ENCODE assay signal across 9 mouse cellular contexts in genomic region chr9:41890273-41891141, GRCm38 (mm10).
DNase-seq lines count a peak whose midpoint lies in the region; ATAC-seq and TF ChIP-seq lines count a peak whose summit lies in the region.
"Had no signal": no experiment of that assay in that cellular context is flagged by ENCODE, and none has a peak within 500 bp of the region (broad histone marks: within the 10 kb centered on the region; RNA-seq: fewer than 3 reads in every experiment).

No protein-coding gene starts in this region.

- no peaks in the 10 kb centered on the region for H3K36me3 ChIP-seq in E14TG2a.4 (ENCODE audit: insufficient read depth, low read length)
- H3K36me3 ChIP-seq in forebrain, embryonic 13.5 days (ENCODE audit: poor library complexity, severe bottlenecking), result no peaks in the 10 kb centered on the region
- no peaks in the 10 kb centered on the region for H3K36me3 ChIP-seq in heart, embryonic 15.5 days
- H3K36me3 ChIP-seq in liver, embryonic 12.5 days, result no peaks in the 10 kb centered on the region
- no peaks in the 10 kb centered on the region for H3K36me3 ChIP-seq in neural tube, embryonic 13.5 days

- H3K9ac ChIP-seq in forebrain, embryonic 13.5 days, result peak overlapping the region; percentile 65
- H3K9ac ChIP-seq in heart, embryonic 15.5 days, result peak overlapping the region; percentile 61
- no peak overlapping the region for H3K9ac ChIP-seq in liver, embryonic 12.5 days
- peak overlapping the region; percentile 65 for H3K9ac ChIP-seq in neural tube, embryonic 13.5 days

- H3K27ac ChIP-seq in forebrain, embryonic 13.5 days, result peak overlapping the region; percentile 99
- peak overlapping the region; percentile 93 for H3K27ac ChIP-seq in heart, embryonic 15.5 days
- H3K27ac ChIP-seq in liver, embryonic 12.5 days, result peak overlapping the region; percentile 60
- H3K27ac ChIP-seq in neural tube, embryonic 13.5 days (replicated peaks), result peak overlapping the region; percentile 97

- DNase-seq in cerebellum, adult 11 months, result peak; percentile 14
- peak; percentile 78 to 87 for DNase-seq in kidney, postnatal 4 days
- DNase-seq in urinary bladder, postnatal 14 days (ENCODE audit: low spot score), result peak; percentile 53

- no peaks in the 10 kb centered on the region for H3K9me3 ChIP-seq in E14TG2a.4 (ENCODE audit: low read length)
- no peaks in the 10 kb centered on the region for H3K9me3 ChIP-seq in forebrain, embryonic 13.5 days (replicated peaks)
- H3K9me3 ChIP-seq in heart, embryonic 15.5 days (replicated peaks), result no peaks in the 10 kb centered on the region
- no peaks in the 10 kb centered on the region for H3K9me3 ChIP-seq in liver, embryonic 12.5 days (replicated peaks)
- H3K9me3 ChIP-seq in neural tube, embryonic 13.5 days, result no peaks in the 10 kb centered on the region

- peak; percentile 95 for ATAC-seq in forebrain, embryonic 13.5 days
- peak; percentile 85 for ATAC-seq in heart, embryonic 15.5 days (replicated peaks; ENCODE audit: insufficient number of reproducible peaks, insufficient read depth, low FRiP score, low read depth)
- peak; percentile 46 for ATAC-seq in liver, embryonic 12.5 days
- ATAC-seq in neural tube, embryonic 13.5 days (ENCODE audit: low read depth), result peak; percentile 98

- peaks cover 42% of the 10 kb centered on the region for H3K27me3 ChIP-seq in E14TG2a.4 (ENCODE audit: insufficient read depth, low read length)
- no peaks in the 10 kb centered on the region for H3K27me3 ChIP-seq in forebrain, embryonic 13.5 days
- no peaks in the 10 kb centered on the region for H3K27me3 ChIP-seq in heart, embryonic 15.5 days
- peaks cover 11% of the 10 kb centered on the region for H3K27me3 ChIP-seq in liver, embryonic 12.5 days (replicated peaks)
- no peaks in the 10 kb centered on the region for H3K27me3 ChIP-seq in neural tube, embryonic 13.5 days

- no peak for TF ChIP-seq CTCF in E14TG2a.4 (conservative IDR thresholded peaks at IDR 0.05; ENCODE audit: low read length)

- peaks cover 24% of the 10 kb centered on the region for H3K4me1 ChIP-seq in E14TG2a.4 (replicated peaks; ENCODE audit: low read depth, low read length)
- peaks cover 37% of the 10 kb centered on the region for H3K4me1 ChIP-seq in forebrain, embryonic 13.5 days
- peaks cover 23% of the 10 kb centered on the region for H3K4me1 ChIP-seq in heart, embryonic 15.5 days (replicated peaks)
- H3K4me1 ChIP-seq in liver, embryonic 12.5 days, result 0 out of 2 replicates have a peak, but pooled peaks cover 2% of the 10 kb centered on the region
- peaks cover 38% of the 10 kb centered on the region for H3K4me1 ChIP-seq in neural tube, embryonic 13.5 days (replicated peaks)

- H3K4me3 ChIP-seq in E14TG2a.4 (replicated peaks; ENCODE audit: low read length), result peak overlapping the region; percentile 57
- H3K4me3 ChIP-seq in forebrain, embryonic 13.5 days, result peak overlapping the region; percentile 22
- peak overlapping the region; percentile 48 for H3K4me3 ChIP-seq in heart, embryonic 15.5 days
- peak overlapping the region; percentile 27 for H3K4me3 ChIP-seq in liver, embryonic 12.5 days
- peak overlapping the region; percentile 26 for H3K4me3 ChIP-seq in neural tube, embryonic 13.5 days
- H3K4me3 ChIP-seq: myocyte had no signal

- WGBS in forebrain, embryonic 13.5 days, result under 1% methylated on average over 42 of the region's 42 CpGs
- WGBS in heart, embryonic 15.5 days, result 3% methylated on average over 42 of the region's 42 CpGs
- 6% methylated on average over 41 of the region's 42 CpGs for WGBS in liver, embryonic 12.5 days (ENCODE audit: insufficient replicate concordance)
- under 1% methylated on average over 42 of the region's 42 CpGs for WGBS in neural tube, embryonic 13.5 days

- peak overlapping the region; percentile 57 for H3K4me2 ChIP-seq in forebrain, embryonic 13.5 days
- peak overlapping the region; percentile 85 for H3K4me2 ChIP-seq in heart, embryonic 15.5 days
- H3K4me2 ChIP-seq in liver, embryonic 12.5 days, result peak overlapping the region; percentile 59
- H3K4me2 ChIP-seq in neural tube, embryonic 13.5 days, result peak overlapping the region; percentile 54

Comparison
In these comparisons a context has a peak if more than half of its experiments do, and no peak if none do; other contexts are left out.
1. Peak in every context shown above with its lines: DNase-seq, ATAC-seq, H3K4me3 ChIP-seq and H3K27ac ChIP-seq.
2. DNase-seq: peak in every context shown above with its lines; median percentile 82 in kidney, postnatal 4 days; 53 in urinary bladder, postnatal 14 days; 14 in cerebellum, adult 11 months.
3. ATAC-seq: peak in every context shown above with its lines; median percentile 98 in neural tube, embryonic 13.5 days; 95 in forebrain, embryonic 13.5 days; 85 in heart, embryonic 15.5 days; 46 in liver, embryonic 12.5 days.